Mouse (Mus musculus) thymus, postnatal 14 days (tissue): ENCODE measurements around the gene Tead4.
"Not testable (repeated sequence)": the region's sequence is repeated elsewhere in the genome, so short reads cannot be mapped to it uniquely, and the experiment has no call there.

Experiments used
- DNase-seq: peaks from one replicate; pipeline ENCODE4 v3.0.0; 2021

Tead4 gene

DNA sequence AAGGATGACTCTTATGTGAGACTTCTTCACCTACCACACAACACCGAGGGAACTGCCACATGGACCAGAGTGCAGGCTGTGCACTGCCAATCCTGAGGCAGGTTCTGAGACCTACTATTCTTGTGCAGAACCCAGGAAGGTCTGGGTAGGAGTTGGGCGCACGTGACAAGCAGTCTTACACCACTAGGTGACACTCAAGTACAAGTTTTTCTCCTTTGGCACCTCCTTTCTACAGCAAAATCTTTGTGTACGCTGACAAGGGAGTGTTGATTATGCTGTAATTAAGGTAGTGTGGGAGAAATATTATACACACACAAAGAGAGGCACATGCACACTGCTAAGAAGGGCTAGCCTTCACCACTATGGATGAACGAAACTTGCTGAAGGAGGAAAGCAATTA, 66.4 kb downstream of the Tead4 start:
- DNase-seq, result peak; percentile 12

DNA sequence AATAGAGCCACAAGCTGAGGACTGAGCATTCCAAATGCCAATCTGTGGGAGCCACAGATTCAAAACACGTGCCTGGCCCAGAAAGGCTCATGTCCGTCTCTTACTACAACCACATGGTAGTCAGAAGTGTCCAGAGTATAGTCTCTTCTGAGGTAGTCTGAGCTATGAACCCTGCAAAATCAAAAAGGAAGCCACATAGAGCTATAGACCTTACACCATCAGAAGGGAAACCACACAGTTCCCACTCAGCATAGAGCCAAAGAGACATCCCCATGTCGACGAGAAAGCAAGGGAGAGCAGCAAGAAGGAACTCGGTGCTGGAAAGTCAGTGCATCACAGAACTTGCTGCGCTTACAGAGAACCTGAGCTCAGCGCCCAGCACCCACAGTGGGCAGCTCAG, 68.4 kb downstream of the Tead4 start:
- DNase-seq, result no peak

DNA sequence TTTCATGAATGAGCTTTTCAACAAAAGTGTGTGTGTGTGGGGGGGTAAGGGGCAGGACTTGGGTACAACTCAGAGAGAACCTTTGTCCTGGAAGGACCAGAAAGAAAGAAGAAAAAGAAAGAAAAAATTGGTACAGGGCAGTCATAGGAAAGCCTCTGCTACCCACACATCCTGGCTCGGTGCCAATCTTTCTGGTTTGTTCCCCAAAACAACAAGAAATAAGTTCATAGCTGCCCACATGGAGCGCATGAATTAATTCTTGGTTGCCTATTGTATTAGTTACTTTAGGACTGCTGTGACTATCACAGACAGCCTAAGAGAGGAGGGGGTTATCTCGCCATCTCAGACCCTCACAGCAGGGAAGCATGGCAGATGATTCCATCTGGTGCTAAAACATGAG, 68.9 kb downstream of the Tead4 start:
- no peak for DNase-seq

DNA sequence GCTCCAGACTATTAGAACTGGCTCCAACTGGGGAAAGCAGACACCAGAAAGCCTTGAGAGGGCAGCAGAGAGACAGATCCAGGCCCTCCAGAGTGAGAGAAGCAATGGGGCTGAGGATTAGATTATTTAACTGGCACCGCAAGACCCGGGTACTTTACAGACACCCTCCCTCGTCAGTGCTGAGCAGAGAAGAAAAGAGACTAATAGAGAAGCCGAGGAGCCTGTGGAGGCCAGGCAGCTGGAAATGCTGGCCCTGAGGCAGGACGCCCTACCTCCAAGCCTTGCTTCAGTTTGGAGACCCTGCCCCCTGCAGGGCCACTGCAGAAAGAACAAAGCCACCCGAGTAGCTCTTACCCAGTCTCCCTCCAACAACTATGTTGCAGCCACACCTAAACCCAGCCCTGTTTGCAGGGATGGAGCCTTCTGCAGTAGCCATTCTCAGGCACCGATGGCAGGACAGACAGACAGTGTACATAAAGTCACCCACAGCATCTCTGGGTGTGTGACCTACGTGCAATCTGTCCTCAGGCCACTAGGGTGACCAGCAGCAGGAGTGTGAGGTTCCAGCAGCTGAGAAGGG, 73.1 kb downstream of the Tead4 start:
- DNase-seq, result peak; percentile 7

DNA sequence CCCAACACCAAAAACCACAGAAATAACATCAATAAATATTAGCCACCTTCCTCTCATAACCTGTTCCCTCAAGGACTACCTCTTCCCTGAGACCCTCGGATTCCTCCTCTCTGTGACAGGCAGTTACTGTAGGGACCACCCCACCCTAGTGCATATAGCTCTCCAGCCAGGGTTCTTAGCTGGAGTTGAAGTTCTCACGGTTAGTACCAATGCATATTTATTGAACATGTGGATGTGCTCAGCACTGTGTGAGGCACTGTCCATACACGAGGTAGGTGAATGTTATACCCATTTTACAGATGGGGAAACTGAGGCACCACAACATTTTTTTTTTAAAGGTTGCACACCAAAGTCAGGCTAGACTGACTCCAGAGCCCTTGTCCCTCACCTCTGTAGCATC, 73.7 kb downstream of the Tead4 start:
- no peak for DNase-seq

DNA sequence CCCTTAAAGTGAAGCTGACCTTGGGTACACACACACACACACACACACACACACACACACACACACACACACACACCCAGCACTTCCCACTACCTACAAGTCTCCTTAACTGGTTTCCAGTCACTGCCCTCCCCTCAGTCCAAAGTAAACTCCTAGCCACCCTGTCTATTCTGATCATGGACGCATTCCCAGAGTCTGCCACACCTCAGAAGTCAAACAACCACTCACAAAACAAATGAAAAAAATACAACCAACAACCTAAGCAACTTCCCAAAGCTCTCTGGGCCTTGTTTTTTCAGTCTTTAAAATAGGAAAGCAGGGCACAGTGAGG, 74.8 kb downstream of the Tead4 start:
- no peak for DNase-seq

DNA sequence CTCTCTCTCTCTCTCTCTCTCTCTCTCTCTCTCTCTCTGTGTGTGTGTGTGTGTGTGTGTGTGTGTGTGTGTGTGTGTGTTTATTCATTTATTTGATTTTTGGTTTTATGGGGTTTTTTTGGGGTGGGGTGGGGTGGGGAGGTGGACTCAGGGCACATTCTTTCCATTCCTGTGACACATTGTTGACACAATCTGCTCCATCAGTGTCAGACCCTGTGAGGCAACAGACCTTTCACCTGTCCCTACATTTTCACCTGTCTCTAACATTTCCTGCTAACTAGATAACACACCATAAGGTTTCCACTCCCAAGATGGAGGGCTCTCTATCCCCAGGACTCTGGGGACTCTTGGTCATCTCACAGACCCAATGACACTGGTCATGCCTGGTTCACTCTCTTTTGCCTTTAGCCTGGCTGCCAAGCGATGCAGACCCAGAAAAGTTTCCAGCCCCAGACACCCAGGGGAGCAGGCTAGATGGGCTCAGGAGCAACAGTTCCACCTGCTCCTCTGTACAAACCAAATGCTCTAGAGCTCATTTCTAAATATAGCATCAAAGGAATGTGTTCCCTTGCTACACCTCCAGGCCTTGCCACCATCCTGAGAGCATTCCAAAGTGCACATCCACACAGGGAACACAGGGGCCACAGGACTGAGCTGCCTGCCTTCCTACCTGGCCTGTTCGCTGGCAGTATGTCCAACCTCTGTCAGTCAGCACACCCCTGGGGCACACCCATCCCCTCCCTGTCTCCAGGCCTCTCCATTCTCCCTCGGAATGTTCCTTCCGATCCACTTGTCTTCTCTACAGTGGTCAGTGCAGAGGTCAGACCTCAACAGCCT, 75.4 kb downstream of the Tead4 start:
- DNase-seq, result no peak

DNA sequence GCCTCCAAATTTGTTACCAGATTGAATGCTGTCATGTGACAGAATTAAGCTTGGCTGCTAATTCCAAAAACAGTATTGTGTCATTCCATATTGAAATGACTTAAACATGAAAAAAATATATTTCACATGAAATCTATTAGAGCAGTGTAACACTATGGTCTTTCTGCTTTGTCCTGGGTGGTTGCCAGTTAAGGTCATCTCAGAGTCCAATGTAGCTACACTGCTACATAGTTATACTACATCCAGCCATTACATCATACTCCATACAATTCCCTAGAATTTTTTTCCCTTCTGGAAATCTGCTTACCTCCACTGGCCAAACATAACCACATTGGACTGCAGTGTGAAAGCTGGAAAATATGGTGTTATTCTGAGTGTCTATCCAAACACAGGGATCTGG, 77.5 kb downstream of the Tead4 start:
- no peak for DNase-seq

DNA sequence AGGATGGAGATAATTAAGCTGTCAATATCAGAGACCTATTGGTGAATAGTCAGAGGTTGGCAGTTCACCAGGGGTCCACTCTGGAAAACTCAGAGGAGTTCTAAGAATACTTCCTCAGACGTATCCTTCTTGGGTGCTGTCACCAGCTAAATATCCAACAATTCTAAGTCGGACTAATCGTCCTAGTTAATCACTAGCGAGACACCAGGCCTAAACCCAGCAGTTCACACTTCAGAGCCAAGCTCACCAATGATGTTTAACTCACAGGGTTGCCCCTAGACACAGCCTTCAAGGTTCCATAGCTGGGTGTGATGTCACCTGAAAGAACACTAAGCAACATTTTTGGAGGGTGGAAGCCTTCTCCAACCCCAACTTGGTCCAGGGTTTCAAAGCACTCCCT, 85.6 kb downstream of the Tead4 start:
- DNase-seq, result not testable (repeated sequence)

DNA sequence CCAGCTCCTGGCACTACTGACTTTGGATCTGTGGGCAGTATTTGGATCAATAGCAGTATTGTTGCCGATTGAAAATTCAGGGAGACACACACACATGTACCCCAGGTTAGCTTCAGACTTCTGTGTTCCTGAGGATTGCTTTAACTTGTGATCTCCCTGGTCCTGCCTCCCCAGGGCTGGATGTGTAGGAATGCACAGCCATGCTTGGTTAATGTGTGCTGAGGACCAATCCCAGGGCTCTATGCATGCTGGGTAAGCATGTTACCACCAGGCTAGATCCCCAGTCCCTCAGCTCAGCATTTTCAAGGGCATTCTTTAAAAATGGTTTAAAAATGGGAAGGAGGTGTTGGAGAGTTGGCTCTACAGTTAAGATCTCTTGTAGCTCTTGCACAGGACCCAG, 91.4 kb downstream of the Tead4 start:
- not testable (repeated sequence) for DNase-seq

DNA sequence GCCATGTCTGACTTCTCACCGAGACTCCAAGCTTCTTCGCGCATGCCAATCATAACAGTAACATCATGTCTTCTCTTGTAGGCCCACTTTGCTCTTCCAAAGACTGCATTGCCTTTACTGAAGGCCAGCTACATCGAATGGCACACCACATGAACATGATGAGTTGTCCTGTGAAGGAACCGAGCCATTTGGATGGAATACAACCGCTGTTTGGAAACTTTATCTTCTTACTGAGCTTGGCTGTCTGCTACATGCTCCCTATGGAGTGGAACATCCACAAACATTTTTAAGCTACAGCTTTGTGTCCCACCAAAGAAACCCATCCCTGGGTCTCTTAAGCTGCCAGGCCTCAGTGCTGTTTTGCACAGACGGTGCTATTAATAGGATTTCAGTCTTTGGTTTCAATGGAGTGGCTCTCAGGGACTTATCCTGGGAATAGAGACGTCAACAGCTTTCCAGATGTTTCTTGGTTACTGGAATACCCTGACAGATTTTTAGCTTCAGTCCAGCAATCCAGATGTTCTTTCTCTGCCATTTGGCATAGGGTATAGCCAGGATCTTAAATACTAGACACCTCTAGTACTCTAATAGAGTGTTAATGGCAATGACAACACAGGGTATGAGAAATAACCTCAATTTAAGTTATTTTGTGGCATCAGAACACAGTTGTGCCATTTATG, 92.0 kb downstream of the Tead4 start:
- no peak for DNase-seq

DNA sequence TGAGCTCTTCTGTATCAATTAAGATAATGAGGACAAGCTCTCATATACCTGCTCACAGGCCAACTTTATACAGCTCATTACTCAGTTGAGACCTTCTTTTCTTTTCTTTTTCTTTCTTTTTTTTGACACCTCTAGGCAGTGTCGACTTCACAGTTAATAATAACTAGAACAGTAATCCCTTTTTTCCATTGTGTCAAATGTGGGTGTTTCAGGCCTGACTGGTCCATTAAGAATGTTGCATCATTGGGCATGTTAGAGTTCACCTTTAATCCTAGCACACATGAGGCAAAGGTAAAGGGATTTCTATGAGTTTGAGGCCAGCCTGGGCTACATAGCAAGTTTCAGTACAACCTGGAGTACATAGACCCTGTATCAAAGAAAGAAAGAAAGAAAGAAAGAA, 97.1 kb downstream of the Tead4 start:
- no peak for DNase-seq

DNA sequence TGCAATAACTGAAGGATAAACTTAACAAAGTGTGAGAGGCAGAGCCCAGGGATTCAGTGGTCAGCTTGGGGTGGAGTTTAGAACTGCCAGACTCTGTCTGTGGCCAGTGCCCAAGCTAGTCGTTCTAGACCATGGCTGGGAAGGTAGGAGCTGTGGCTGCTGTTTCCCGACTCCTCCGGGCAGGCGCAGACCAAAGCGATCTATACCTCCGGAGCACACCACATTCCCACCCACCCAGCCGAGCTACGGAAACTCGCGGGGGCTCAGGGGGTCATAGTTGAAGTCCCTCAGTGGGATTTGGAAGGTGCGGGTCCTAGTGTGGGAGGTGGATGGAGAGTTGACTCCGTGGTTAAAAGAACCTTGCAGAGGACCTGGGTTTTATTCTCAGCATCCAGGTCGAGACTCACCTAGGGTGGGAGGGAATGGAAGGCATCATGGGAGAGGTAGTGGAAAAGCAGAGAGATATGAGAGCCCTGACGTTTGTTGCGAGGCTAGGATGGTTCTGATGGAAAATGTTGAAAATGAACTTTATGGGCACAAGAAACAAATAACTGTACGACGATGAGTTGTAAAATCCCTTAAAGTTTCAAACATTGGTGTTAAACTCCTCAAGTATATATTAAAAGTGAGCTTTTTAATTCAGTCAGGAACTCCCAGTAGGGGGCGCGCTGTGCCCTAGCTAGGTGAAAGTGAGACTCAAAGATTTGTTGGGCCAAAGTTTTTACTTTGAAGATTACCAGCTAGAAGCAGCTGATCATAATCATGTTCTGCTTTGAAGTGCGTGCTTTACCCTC, 99.6 kb downstream of the Tead4 start:
- peak; percentile 71 for DNase-seq

DNA sequence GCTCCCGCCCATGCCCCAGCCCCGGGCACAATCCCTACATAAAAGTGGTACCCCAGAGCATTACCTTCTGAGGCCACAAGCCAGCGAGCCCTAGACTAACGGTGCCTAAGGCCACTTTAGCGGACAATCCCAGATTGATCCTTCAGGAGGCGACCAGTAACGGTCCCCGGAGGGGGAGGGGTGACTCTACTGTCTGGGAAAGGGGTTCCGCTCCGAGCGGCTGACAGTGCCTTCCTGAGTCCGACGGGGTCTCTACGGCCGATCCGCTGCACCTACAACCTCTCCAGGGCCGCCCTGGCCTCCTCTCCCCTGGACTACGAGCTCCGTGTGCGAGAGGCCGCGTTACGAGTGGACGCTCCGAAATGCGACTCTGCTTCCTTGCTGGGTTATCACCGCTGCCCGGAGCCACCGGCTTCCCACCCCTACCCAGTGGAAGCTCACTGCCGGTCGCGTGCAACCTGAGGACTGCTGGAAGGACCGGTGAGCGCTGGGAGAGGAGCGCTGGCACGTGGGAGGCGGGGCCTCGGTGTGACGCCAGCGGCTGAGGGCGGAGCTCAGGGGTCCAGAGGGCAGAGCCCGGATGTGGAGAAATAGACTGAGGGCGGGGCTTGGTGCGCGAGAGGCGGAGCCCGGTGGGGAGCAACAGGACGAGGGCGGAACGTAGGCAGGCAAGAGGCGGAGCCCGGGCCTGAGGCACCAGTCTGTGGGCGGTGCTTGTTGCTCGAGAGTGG, 100.3 kb downstream of the Tead4 start:
- DNase-seq, result peak; percentile 99

DNA sequence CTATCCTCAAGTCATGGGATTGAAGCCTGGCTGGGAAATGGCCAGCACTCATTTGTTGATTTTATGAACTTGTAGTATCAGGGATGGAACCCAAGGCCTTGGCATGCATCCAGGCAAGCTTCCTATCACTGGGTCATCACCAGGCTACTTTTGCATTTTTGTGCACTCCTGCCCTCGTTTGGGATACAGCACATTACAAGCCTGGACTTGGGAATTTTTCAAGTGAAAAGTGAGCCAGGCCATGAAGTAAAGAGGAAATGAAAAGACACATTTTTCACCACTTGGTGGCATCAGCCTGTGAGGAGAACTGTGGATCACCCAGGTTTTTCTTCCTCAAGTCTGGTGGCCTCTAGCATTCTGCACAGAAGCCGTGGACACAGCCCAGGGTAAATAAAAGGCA, 117.1 kb downstream of the Tead4 start:
- DNase-seq, result no peak

DNA sequence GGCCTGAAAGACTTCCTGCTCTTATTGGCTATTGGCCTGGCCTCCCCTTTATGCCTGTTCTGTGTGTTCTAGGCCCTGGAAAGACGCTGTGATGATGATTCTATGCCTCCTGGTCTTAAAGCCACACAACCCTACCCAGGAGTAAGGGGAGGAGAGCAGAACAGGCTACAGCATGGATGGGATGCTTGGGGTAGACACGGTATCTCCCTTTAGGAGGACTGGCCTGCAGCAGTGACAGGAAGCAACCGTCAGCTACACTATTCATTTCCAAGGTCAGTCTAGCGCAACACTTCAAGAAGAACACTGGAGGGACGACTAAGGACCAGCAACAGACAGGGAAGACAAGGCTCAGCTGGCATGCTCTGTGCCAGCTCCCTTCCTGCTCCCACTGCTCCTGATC, 119.4 kb downstream of the Tead4 start:
- no peak for DNase-seq

DNA sequence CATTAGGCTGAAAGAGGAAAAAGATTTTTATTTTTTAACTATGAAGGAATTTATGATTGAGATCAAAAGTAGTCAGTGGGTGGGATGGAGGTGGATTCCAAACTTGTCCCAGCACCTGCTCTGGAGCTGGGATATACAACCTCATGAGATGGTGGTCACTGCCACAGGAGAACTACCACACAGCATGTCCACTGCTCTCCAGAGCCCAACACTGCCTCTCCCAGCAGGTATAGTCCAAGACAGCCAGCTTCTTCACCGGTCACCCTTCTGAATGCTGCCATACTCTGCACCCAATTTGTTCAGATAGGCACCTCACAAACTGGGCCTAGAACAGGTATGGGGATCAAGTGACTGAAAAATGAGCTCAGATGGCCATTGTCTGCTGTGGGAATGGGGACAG, 121.0 kb downstream of the Tead4 start:
- no peak for DNase-seq

DNA sequence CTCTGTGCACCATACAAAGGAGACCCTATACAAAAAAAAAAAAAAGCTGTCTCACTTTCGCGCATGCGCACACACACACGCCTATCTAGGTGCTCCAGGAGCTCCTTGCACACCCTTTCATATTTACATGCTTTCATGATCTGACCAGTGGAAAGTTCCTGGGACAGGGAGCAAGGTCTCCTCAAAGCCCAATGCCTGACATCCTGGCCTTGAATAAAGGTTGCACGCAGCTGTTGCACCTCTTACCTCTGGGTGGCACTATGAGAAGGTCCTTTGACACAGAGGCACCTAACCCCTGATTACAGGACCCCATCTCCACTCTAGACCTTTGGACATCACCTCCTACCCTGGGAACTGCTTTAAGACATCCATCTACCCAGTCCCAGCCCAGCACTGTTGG, 121.4 kb downstream of the Tead4 start:
- peak; percentile 8 for DNase-seq

DNA sequence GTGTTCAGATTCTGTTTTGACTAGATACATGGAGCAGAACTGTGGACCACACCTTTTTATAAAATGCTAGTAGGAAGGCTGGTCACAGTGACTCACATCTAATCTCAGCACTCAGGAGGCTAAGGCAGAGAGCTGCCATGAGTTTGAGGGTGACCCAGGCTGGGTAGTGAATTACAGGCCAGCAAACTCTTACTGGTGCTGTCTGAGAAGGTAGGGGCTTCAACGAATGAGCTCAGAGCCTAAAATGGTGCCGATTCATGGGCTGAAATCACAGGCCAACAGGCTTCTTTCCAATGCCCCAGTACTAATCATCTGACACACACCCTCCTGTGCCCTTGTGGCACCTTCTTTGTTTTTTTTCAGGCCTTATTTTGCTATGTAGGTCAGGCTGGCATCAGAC, 121.9 kb downstream of the Tead4 start:
- no peak for DNase-seq
